Mouse (Mus musculus) liver, postnatal 0 days (tissue): ENCODE results near the gene Cyp1a1. TPM values are rescaled to one million over a fixed set of nuclear protein-coding genes. Genes with fewer than 3 reads are reported as not detected.
A peak's percentile ranks its signal among the peaks of the same experiment; 100 is the strongest.

Experiments used
- ATAC-seq: fragments of 200-750 bp; cut with Nextera tagmentation; 2 replicates; pipeline ENCODE4 v1.8.0; 2017; ENCODE audit warnings: mild to moderate bottlenecking, moderate library complexity
- DNase-seq: peaks from one replicate; pipeline ENCODE4 v3.0.0-alpha.2; 2016
- H3K27ac ChIP-seq: fragments of 300-500 bp; sonication (generic); 2 replicates; pipeline ENCODE4 v1.5.1; 2014; ENCODE audit warnings: antibody characterized with exemption, moderate library complexity, mild to moderate bottlenecking, low read depth
- H3K27me3 ChIP-seq: fragments of 300-500 bp; sonication (generic); 2 replicates; pipeline ENCODE4 v1.6.1; 2014; ENCODE audit warnings: low read length, control low read depth, mixed read lengths; ENCODE audit not compliant: insufficient read depth
- H3K36me3 ChIP-seq: fragments of 300-500 bp; sonication (generic); replicated peaks from 2 replicates; pipeline ENCODE4 v1.6.1; 2014; ENCODE audit warnings: mild to moderate bottlenecking, control low read depth, low read length, moderate library complexity, mixed read lengths; ENCODE audit not compliant: insufficient read depth
- H3K4me1 ChIP-seq: fragments of 300-500 bp; sonication (generic); 2 replicates; pipeline ENCODE4 v1.6.1; 2014; ENCODE audit warnings: antibody characterized with exemption, mild to moderate bottlenecking, control low read depth; ENCODE audit not compliant: insufficient read depth
- H3K4me2 ChIP-seq: fragments of 300-500 bp; sonication (generic); 2 replicates; pipeline ENCODE4 v1.6.1; 2014; ENCODE audit warnings: low read depth, mild to moderate bottlenecking, low read length, moderate library complexity, mixed read lengths
- H3K4me3 ChIP-seq: fragments of 300-500 bp; sonication (generic); 2 replicates; pipeline ENCODE4 v1.5.1; 2014; ENCODE audit warnings: low read depth, low read length
- H3K9ac ChIP-seq: fragments of 300-500 bp; sonication (generic); replicated peaks from 2 replicates; pipeline ENCODE4 v1.6.1; 2014; ENCODE audit warnings: mild to moderate bottlenecking, moderate library complexity
- H3K9me3 ChIP-seq: fragments of 300-500 bp; sonication (generic); 2 replicates; pipeline ENCODE4 v1.6.1; 2016; ENCODE audit warnings: mild to moderate bottlenecking, control low read depth, low read length, mixed read lengths
- CTCF ChIP-seq: sonication (generic); IDR thresholded peaks from 2 replicates; pipeline ENCODE4 v1.5.1; 2016; ENCODE audit warnings: antibody characterized with exemption, low read depth
- EP300 ChIP-seq: IDR thresholded peaks from 2 replicates; pipeline ENCODE4 v1.6.1; 2016; ENCODE audit warnings: antibody characterized with exemption, low read depth, mild to moderate bottlenecking
- WGBS: fragments of 180-500 bp; shearing (Covaris S2); extraction: QIAGEN DNeasy Blood & Tissue Kit; methylation state at CpG from one replicate; pipeline ENCODE4 v1.1.7; 2014; ENCODE audit not compliant: insufficient replicate concordance; 5-methylcytosine and 5-hydroxymethylcytosine counted together
- polyA plus RNA-seq: library from polyadenylated mRNA; unstranded; fragments of >200 nt; fragmentation: Nextera tagmentation; extraction: Ambion mirVana; gene quantifications from 2 replicates; pipeline ENCODE4 v1.2.1, GENCODE M21; 2015

The Cyp1a1 gene
- polyA plus RNA-seq, 1 experiment from 2014 or later, result 2.2 TPM

- TF ChIP-seq CTCF (no peak), EP300 (no peak)
- WGBS, result 4% methylated on average over 1 of the region's 1 CpGs
- DNase-seq, result no peak
- H3K9ac ChIP-seq, result no peak overlapping the region
- no peaks in the 10 kb centered on the region for H3K9me3 ChIP-seq
- no peaks in the 10 kb centered on the region for H3K27me3 ChIP-seq
- no peak overlapping the region for H3K4me3 ChIP-seq
- no peak for ATAC-seq
- H3K4me1 ChIP-seq, result peaks cover 23% of the 10 kb centered on the region
- 0 out of 2 replicates have a peak overlapping the region, but pooled peaks have one; percentile 46 for H3K27ac ChIP-seq
- no peaks in the 10 kb centered on the region for H3K36me3 ChIP-seq
- no peak overlapping the region for H3K4me2 ChIP-seq
Observed at GRCm38 (mm10) chr9:57668277-57668676, 19.5 kb upstream of the Cyp1a1 start.

GRCm38 (mm10) chr9:57669566-57669965, 18.2 kb upstream of the Cyp1a1 start:
- H3K4me2 ChIP-seq, result no peak overlapping the region
- no peak overlapping the region for H3K4me3 ChIP-seq
- 62% methylated on average over 3 of the region's 3 CpGs for WGBS
- TF ChIP-seq EP300 (peak; percentile 42; the same call in 1 of the 2 replicates), CTCF (no peak)
- H3K27ac ChIP-seq, result peak overlapping the region; percentile 46
- peaks cover 23% of the 10 kb centered on the region for H3K4me1 ChIP-seq
- H3K36me3 ChIP-seq, result no peaks in the 10 kb centered on the region
- DNase-seq (peak; percentile 49), ATAC-seq (peak; percentile 73)
- H3K27me3 ChIP-seq, result no peaks in the 10 kb centered on the region
- no peak overlapping the region for H3K9ac ChIP-seq
- H3K9me3 ChIP-seq, result no peaks in the 10 kb centered on the region

- Histone ChIP-seq H3K27me3 (no peaks in the 10 kb centered on the region), H3K4me3 (no peak overlapping the region), H3K9ac (no peak overlapping the region), H3K27ac (peak overlapping the region; percentile 20), H3K9me3 (no peaks in the 10 kb centered on the region), H3K4me2 (no peak overlapping the region), H3K36me3 (no peaks in the 10 kb centered on the region), H3K4me1 (peaks cover 23% of the 10 kb centered on the region)
- TF ChIP-seq CTCF (no peak), EP300 (no peak)
- no peak for DNase-seq
- WGBS, result 77% methylated on average over 4 of the region's 4 CpGs
- no peak for ATAC-seq
Observed at GRCm38 (mm10) chr9:57671037-57671436, 16.7 kb upstream of the Cyp1a1 start.

- Histone ChIP-seq H3K9me3 (no peaks in the 10 kb centered on the region), H3K4me3 (no peak overlapping the region), H3K36me3 (no peaks in the 10 kb centered on the region), H3K27me3 (no peaks in the 10 kb centered on the region), H3K4me2 (no peak overlapping the region), H3K9ac (no peak overlapping the region), H3K4me1 (peaks cover 21% of the 10 kb centered on the region), H3K27ac (peak overlapping the region; percentile 20)
- DNase-seq, result peak; percentile 46
- 64% methylated on average over 5 of the region's 5 CpGs for WGBS
- ATAC-seq, result peak; percentile 54
- TF ChIP-seq EP300, result peak; percentile 34; the same call in 1 of the 2 replicates
- TF ChIP-seq CTCF, result no peak
Observed at GRCm38 (mm10) chr9:57671500-57671899, 16.2 kb upstream of the Cyp1a1 start.

GRCm38 (mm10) chr9:57681411-57681810, 6.3 kb upstream of the Cyp1a1 start:
- no peak overlapping the region for H3K4me2 ChIP-seq
- no peaks in the 10 kb centered on the region for H3K36me3 ChIP-seq
- H3K9ac ChIP-seq, result no peak overlapping the region
- H3K4me1 ChIP-seq, result peaks cover 3% of the 10 kb centered on the region; the same call in 1 of the 2 replicates
- no peak for DNase-seq
- H3K27me3 ChIP-seq, result no peaks in the 10 kb centered on the region
- TF ChIP-seq EP300 (no peak), CTCF (no peak)
- no peak for ATAC-seq
- H3K27ac ChIP-seq, result no peak overlapping the region
- 80% methylated on average over 10 of the region's 10 CpGs for WGBS
- H3K9me3 ChIP-seq, result no peaks in the 10 kb centered on the region
- no peak overlapping the region for H3K4me3 ChIP-seq

GRCm38 (mm10) chr9:57683520-57683919, 4.2 kb upstream of the Cyp1a1 start, which contains the start of gene Cyp1a2:
Gene Cyp1a2, minus strand, starts transcription at chr9:57683703.
- Histone ChIP-seq H3K4me3 (no peak within 1 kb of the TSS), H3K27ac (no peak within 1 kb of the TSS), H3K36me3 (no peaks in the 10 kb centered on the region), H3K4me1 (peaks cover 3% of the 10 kb centered on the region; the same call in 1 of the 2 replicates), H3K27me3 (no peaks in the 10 kb centered on the region), H3K9ac (no peak within 1 kb of the TSS), H3K4me2 (no peak within 1 kb of the TSS), H3K9me3 (no peaks in the 10 kb centered on the region)
- TF ChIP-seq EP300 (no peak), CTCF (no peak)
- ATAC-seq, result peak; percentile 47; the same call in 1 of the 2 replicates
- no peak for DNase-seq
- 57% methylated on average over 5 of the region's 5 CpGs for WGBS
